Comparison of ENCODE assay signal across 11 mouse cellular contexts in genomic region chr7:57512955-57513354, GRCm38 (mm10). TPM values are rescaled to one million over a fixed set of nuclear protein-coding genes. Genes with fewer than 3 reads are reported as not detected.
A peak's percentile ranks its signal among the peaks of the same experiment; 100 is the strongest.
DNase-seq lines count a peak whose midpoint lies in the region; ATAC-seq and TF ChIP-seq lines count a peak whose summit lies in the region.
"Had no signal": no experiment of that assay in that cellular context is flagged by ENCODE, and none has a peak within 500 bp of the region (broad histone marks: within the 10 kb centered on the region; RNA-seq: fewer than 3 reads in every experiment).

No protein-coding gene starts in this region.

- peak; percentile 76 for TF ChIP-seq CTCF in forebrain, postnatal 0 days (IDR thresholded peaks at IDR 0.05; ENCODE audit: low read depth)
- peak; percentile 22; the same call in 1 of the 2 replicates for TF ChIP-seq CTCF in liver, adult 2 months (IDR thresholded peaks at IDR 0.05; ENCODE audit: low read depth, low read length)

- H3K9ac ChIP-seq in forebrain, postnatal 0 days: no peak overlapping the region
- H3K9ac ChIP-seq in forebrain, embryonic 12.5 days: no peak overlapping the region
- H3K9ac ChIP-seq in liver, adult 2 months (ENCODE audit: low read depth, low read length): no peak overlapping the region
- H3K9ac ChIP-seq in liver, embryonic 11.5 days (ENCODE audit: low read depth, low read length): no peak overlapping the region
- H3K9ac ChIP-seq: liver, embryonic 13.5 days; midbrain, embryonic 12.5 days had no signal

- H3K27me3 ChIP-seq in forebrain, postnatal 0 days (ENCODE audit: insufficient read depth, low read length): peaks cover 12% of the 10 kb centered on the region; the same call in 1 of the 2 replicates
- peaks cover 35% of the 10 kb centered on the region for H3K27me3 ChIP-seq in forebrain, embryonic 12.5 days
- H3K27me3 ChIP-seq in liver, adult 2 months (ENCODE audit: control insufficient read depth, insufficient read depth, low read length): peaks cover 6% of the 10 kb centered on the region; the same call in 1 of the 2 replicates
- peaks cover 34% of the 10 kb centered on the region for H3K27me3 ChIP-seq in liver, embryonic 11.5 days (replicated peaks; ENCODE audit: control insufficient read depth, insufficient read depth, low read length)

- H3K27ac ChIP-seq in forebrain, postnatal 0 days (ENCODE audit: low read depth, low read length): no peak overlapping the region
- no peak overlapping the region for H3K27ac ChIP-seq in forebrain, embryonic 12.5 days
- no peak overlapping the region for H3K27ac ChIP-seq in liver, adult 2 months (replicated peaks; ENCODE audit: insufficient read depth, low read depth, low read length)
- no peak overlapping the region for H3K27ac ChIP-seq in liver, embryonic 11.5 days (ENCODE audit: low read depth, low read length)
- H3K27ac ChIP-seq: liver, embryonic 13.5 days; midbrain, embryonic 12.5 days had no signal

- H3K9me3 ChIP-seq in forebrain, postnatal 0 days (ENCODE audit: low read length): no peaks in the 10 kb centered on the region
- no peaks in the 10 kb centered on the region for H3K9me3 ChIP-seq in forebrain, embryonic 12.5 days
- no peaks in the 10 kb centered on the region for H3K9me3 ChIP-seq in liver, embryonic 11.5 days (ENCODE audit: control insufficient read depth, low read length)
- H3K9me3 ChIP-seq: liver, embryonic 13.5 days; midbrain, embryonic 12.5 days had no signal

- no peak for TF ChIP-seq POLR2A in liver, adult 2 months (IDR thresholded peaks at IDR 0.05; ENCODE audit: extremely low read depth, insufficient read depth, low read length)

- H3K36me3 ChIP-seq in forebrain, postnatal 0 days (ENCODE audit: insufficient read depth): no peaks in the 10 kb centered on the region
- no peaks in the 10 kb centered on the region for H3K36me3 ChIP-seq in forebrain, embryonic 12.5 days (replicated peaks)
- no peaks in the 10 kb centered on the region for H3K36me3 ChIP-seq in liver, adult 2 months (ENCODE audit: control insufficient read depth, insufficient read depth, low read length)
- no peaks in the 10 kb centered on the region for H3K36me3 ChIP-seq in liver, embryonic 11.5 days (ENCODE audit: control insufficient read depth, insufficient read depth, low read length)
- H3K36me3 ChIP-seq: liver, embryonic 13.5 days; midbrain, embryonic 12.5 days had no signal

- DNase-seq in forebrain, postnatal 0 days: peak; percentile 87
- peak; percentile 28 for DNase-seq in liver, adult 2 months (ENCODE audit: extremely low read depth, low read depth, low spot score)
- DNase-seq in liver, embryonic 11.5 days (ENCODE audit: low spot score): no peak
- peak; percentile 20 to 58 for DNase-seq in cerebellum, postnatal 25 days
- DNase-seq in right cerebral cortex, postnatal 14 days: peak; percentile 23
- DNase-seq in spleen, adult 18-20 months: no peak
- DNase-seq: heart, adult 18-20 months; liver, embryonic 13.5 days; thymus, adult 2 months had no signal

- H3K4me3 ChIP-seq in forebrain, postnatal 0 days (ENCODE audit: low read depth, low read length): no peak overlapping the region
- no peak overlapping the region for H3K4me3 ChIP-seq in forebrain, embryonic 12.5 days (replicated peaks)
- no peak overlapping the region for H3K4me3 ChIP-seq in liver, adult 2 months (ENCODE audit: insufficient read depth, low read depth, low read length)
- H3K4me3 ChIP-seq in liver, embryonic 11.5 days (ENCODE audit: low read depth, low read length): no peak overlapping the region
- H3K4me3 ChIP-seq: liver, embryonic 13.5 days; midbrain, embryonic 12.5 days had no signal

- WGBS in forebrain, postnatal 0 days: 21% methylated on average over 3 of the region's 3 CpGs
- WGBS in forebrain, embryonic 12.5 days: 30% methylated on average over 3 of the region's 3 CpGs
- WGBS in liver, adult 2 months: 22% methylated on average over 3 of the region's 3 CpGs
- 28% methylated on average over 3 of the region's 3 CpGs for WGBS in liver, embryonic 11.5 days

- ATAC-seq in forebrain, postnatal 0 days: no peak
- ATAC-seq in forebrain, embryonic 12.5 days (ENCODE audit: low FRiP score): no peak
- ATAC-seq in liver, embryonic 11.5 days (replicated peaks; ENCODE audit: low FRiP score): no peak

- H3K79me2 ChIP-seq in liver, adult 2 months (ENCODE audit: control insufficient read depth, insufficient read depth, low read length): no peaks in the 10 kb centered on the region

- H3K4me2 ChIP-seq in forebrain, postnatal 0 days (ENCODE audit: low read depth): no peak overlapping the region
- H3K4me2 ChIP-seq in forebrain, embryonic 12.5 days: no peak overlapping the region
- no peak overlapping the region for H3K4me2 ChIP-seq in liver, embryonic 11.5 days
- H3K4me2 ChIP-seq: liver, embryonic 13.5 days; midbrain, embryonic 12.5 days had no signal

- H3K4me1 ChIP-seq in forebrain, postnatal 0 days (ENCODE audit: insufficient read depth): no peaks in the 10 kb centered on the region; the same call in 1 of the 2 replicates
- peaks cover 15% of the 10 kb centered on the region for H3K4me1 ChIP-seq in forebrain, embryonic 12.5 days
- H3K4me1 ChIP-seq in liver, adult 2 months (ENCODE audit: control insufficient read depth, insufficient read depth, low read length): no peaks in the 10 kb centered on the region
- H3K4me1 ChIP-seq in liver, embryonic 11.5 days (replicated peaks; ENCODE audit: control insufficient read depth, insufficient read depth, low read length): no peaks in the 10 kb centered on the region
- H3K4me1 ChIP-seq: liver, embryonic 13.5 days had no signal

RNA-seq across cellular contexts. Expression of gene Gabra5, which starts 3.1 kb away (rescaled TPM):
- total RNA-seq in forebrain, postnatal 0 days (2014; rRNA removed): 102 and 105 TPM in 2 replicates
- polyA plus RNA-seq in forebrain, postnatal 0 days (2015; fragmentation: Nextera tagmentation; extraction: Ambion mirVana): 108 and 115 TPM in 2 replicates
- polyA plus RNA-seq in forebrain, embryonic 12.5 days (2016; fragmentation: Nextera tagmentation; extraction: Ambion mirVana): 1.6 and 1.9 TPM in 2 replicates
- not detected in 2 replicates for total RNA-seq in liver, adult 2 months (2014; rRNA removed)
- not detected in 2 replicates for polyA plus RNA-seq in liver, adult 2 months (2012; rRNA removed)
- polyA plus RNA-seq in liver, embryonic 11.5 days (2014; fragmentation: Nextera tagmentation; extraction: Ambion mirVana): 0.40 and 1.0 TPM in 2 replicates
- total RNA-seq: heart, adult 18-20 months had no signal
- polyA plus RNA-seq: liver, embryonic 13.5 days had no signal

Comparison
In these comparisons a context has a peak if more than half of its experiments do, and no peak if none do; other contexts are left out.
1. DNase-seq: peak in forebrain, postnatal 0 days (single experiment), liver, adult 2 months (single experiment), cerebellum, postnatal 25 days (2 of 2) and right cerebral cortex, postnatal 14 days (single experiment); none in liver, embryonic 11.5 days (single experiment) and spleen, adult 18-20 months (0 of 2).
2. RNA of gene Gabra5, which starts 3.1 kb away (polyA plus RNA-seq): 108 to 115 TPM in forebrain, postnatal 0 days; 1.6 to 1.9 TPM in forebrain, embryonic 12.5 days, 0.40 to 1.0 TPM in liver, embryonic 11.5 days and not detected in liver, adult 2 months; every median in the first group is over 10 times any median in the second.